Mouse (Mus musculus): ENCODE data around the gene Kif19a. TPM values are rescaled to one million over a fixed set of nuclear protein-coding genes. Genes with fewer than 3 reads are reported as not detected.

Gene Kif19a
- polyA plus RNA-seq, 1 experiment from 2014 or later = 1.4 TPM

GRCm38 (mm10) chr11:114747564-114748138, 17.5 kb upstream of the Kif19a start:
- H3K9me3 ChIP-seq (ENCODE audit: control insufficient read depth, low read length) = no peaks in the 10 kb centered on the region
- H3K27me3 ChIP-seq (ENCODE audit: control insufficient read depth, insufficient read depth, low read length) = no peaks in the 10 kb centered on the region
- no peak overlapping the region for H3K9ac ChIP-seq
- no peak overlapping the region for H3K4me3 ChIP-seq (replicated peaks; ENCODE audit: low read length)
- no peak for DNase-seq (ENCODE audit: low spot score)
- no peaks in the 10 kb centered on the region for H3K4me1 ChIP-seq (replicated peaks; ENCODE audit: control insufficient read depth, insufficient read depth, low read length)
- WGBS = 83% methylated on average over 12 of the region's 12 CpGs
- no peak for ATAC-seq (ENCODE audit: low FRiP score)
- H3K27ac ChIP-seq = no peak overlapping the region
- H3K4me2 ChIP-seq (replicated peaks) = no peak overlapping the region
- H3K36me3 ChIP-seq (replicated peaks; ENCODE audit: control insufficient read depth, insufficient read depth) = no peaks in the 10 kb centered on the region

- Histone ChIP-seq H3K4me1 (replicated peaks; ENCODE audit: control insufficient read depth, insufficient read depth, low read length) (0 out of 2 replicates have a peak, but pooled peaks cover 3% of the 10 kb centered on the region), H3K9ac (no peak overlapping the region), H3K36me3 (replicated peaks; ENCODE audit: control insufficient read depth, insufficient read depth) (no peaks in the 10 kb centered on the region), H3K27ac (no peak overlapping the region), H3K9me3 (ENCODE audit: control insufficient read depth, low read length) (no peaks in the 10 kb centered on the region), H3K27me3 (ENCODE audit: control insufficient read depth, insufficient read depth, low read length) (peaks cover 16% of the 10 kb centered on the region), H3K4me2 (replicated peaks) (no peak overlapping the region), H3K4me3 (replicated peaks; ENCODE audit: low read length) (no peak overlapping the region)
- 41% methylated on average over 6 of the region's 6 CpGs for WGBS
- ATAC-seq (ENCODE audit: low FRiP score) (peak; percentile 34; the same call in 1 of the 2 replicates), DNase-seq (ENCODE audit: low spot score) (no peak)
Measured at GRCm38 (mm10) chr11:114769911-114770310, 4.7 kb downstream of the Kif19a start.

GRCm38 (mm10) chr11:114771896-114772295, 6.7 kb downstream of the Kif19a start:
- no peak for DNase-seq (ENCODE audit: low spot score)
- H3K4me1 ChIP-seq (replicated peaks; ENCODE audit: control insufficient read depth, insufficient read depth, low read length) = 0 out of 2 replicates have a peak, but pooled peaks cover 3% of the 10 kb centered on the region
- WGBS = 83% methylated on average over 2 of the region's 2 CpGs
- no peak overlapping the region for H3K4me2 ChIP-seq (replicated peaks)
- no peak overlapping the region for H3K4me3 ChIP-seq (replicated peaks; ENCODE audit: low read length)
- no peaks in the 10 kb centered on the region for H3K36me3 ChIP-seq (replicated peaks; ENCODE audit: control insufficient read depth, insufficient read depth)
- no peak for ATAC-seq (ENCODE audit: low FRiP score)
- peaks cover under 1% of the 10 kb centered on the region; the same call in 1 of the 2 replicates for H3K27me3 ChIP-seq (ENCODE audit: control insufficient read depth, insufficient read depth, low read length)
- H3K27ac ChIP-seq = no peak overlapping the region
- H3K9me3 ChIP-seq (ENCODE audit: control insufficient read depth, low read length) = no peaks in the 10 kb centered on the region
- no peak overlapping the region for H3K9ac ChIP-seq

- Histone ChIP-seq H3K4me1 (replicated peaks; ENCODE audit: control insufficient read depth, insufficient read depth, low read length) (peaks cover 4% of the 10 kb centered on the region; the same call in 1 of the 2 replicates), H3K27ac (no peak overlapping the region), H3K27me3 (ENCODE audit: control insufficient read depth, insufficient read depth, low read length) (0 out of 2 replicates have a peak, but pooled peaks cover 4% of the 10 kb centered on the region), H3K9me3 (ENCODE audit: control insufficient read depth, low read length) (no peaks in the 10 kb centered on the region), H3K4me2 (replicated peaks) (no peak overlapping the region), H3K4me3 (replicated peaks; ENCODE audit: low read length) (no peak overlapping the region), H3K36me3 (replicated peaks; ENCODE audit: control insufficient read depth, insufficient read depth) (no peaks in the 10 kb centered on the region), H3K9ac (no peak overlapping the region)
- DNase-seq (ENCODE audit: low spot score) = no peak
- 45% methylated on average over 9 of the region's 9 CpGs for WGBS
- no peak for ATAC-seq (ENCODE audit: low FRiP score)
Measured at GRCm38 (mm10) chr11:114780076-114780475, 14.9 kb downstream of the Kif19a start.

- Histone ChIP-seq H3K36me3 (replicated peaks; ENCODE audit: control insufficient read depth, insufficient read depth) (no peaks in the 10 kb centered on the region), H3K9ac (peak overlapping the region; percentile 48), H3K27me3 (ENCODE audit: control insufficient read depth, insufficient read depth, low read length) (peaks cover 34% of the 10 kb centered on the region), H3K27ac (no peak overlapping the region), H3K4me2 (replicated peaks) (peak overlapping the region; percentile 59), H3K4me3 (replicated peaks; ENCODE audit: low read length) (peak overlapping the region; percentile 25), H3K4me1 (replicated peaks; ENCODE audit: control insufficient read depth, insufficient read depth, low read length) (no peaks in the 10 kb centered on the region; the same call in none of the 2 replicates), H3K9me3 (ENCODE audit: control insufficient read depth, low read length) (no peaks in the 10 kb centered on the region)
- no peak for ATAC-seq (ENCODE audit: low FRiP score)
- 59% methylated on average over 10 of the region's 10 CpGs for WGBS
- no peak for DNase-seq (ENCODE audit: low spot score)
Measured at GRCm38 (mm10) chr11:114785892-114786291, 20.7 kb downstream of the Kif19a start.

GRCm38 (mm10) chr11:114786326-114786725, 21.1 kb downstream of the Kif19a start:
- peak overlapping the region; percentile 25 for H3K4me3 ChIP-seq (replicated peaks; ENCODE audit: low read length)
- H3K36me3 ChIP-seq (replicated peaks; ENCODE audit: control insufficient read depth, insufficient read depth) = no peaks in the 10 kb centered on the region
- H3K4me1 ChIP-seq (replicated peaks; ENCODE audit: control insufficient read depth, insufficient read depth, low read length) = peaks cover 4% of the 10 kb centered on the region
- peaks cover 37% of the 10 kb centered on the region for H3K27me3 ChIP-seq (ENCODE audit: control insufficient read depth, insufficient read depth, low read length)
- DNase-seq (ENCODE audit: low spot score) (peak; percentile 44), ATAC-seq (ENCODE audit: low FRiP score) (peak; percentile 64)
- H3K27ac ChIP-seq = 0 out of 2 replicates have a peak overlapping the region, but pooled peaks have one; percentile 21
- H3K9me3 ChIP-seq (ENCODE audit: control insufficient read depth, low read length) = no peaks in the 10 kb centered on the region
- WGBS = 2% methylated on average over 41 of the region's 43 CpGs
- H3K9ac ChIP-seq = peak overlapping the region; percentile 48
- peak overlapping the region; percentile 59 for H3K4me2 ChIP-seq (replicated peaks)

- no peak for ATAC-seq (ENCODE audit: low FRiP score)
- Histone ChIP-seq H3K27me3 (ENCODE audit: control insufficient read depth, insufficient read depth, low read length) (peaks cover 37% of the 10 kb centered on the region), H3K9me3 (ENCODE audit: control insufficient read depth, low read length) (no peaks in the 10 kb centered on the region), H3K4me2 (replicated peaks) (no peak overlapping the region), H3K27ac (no peak overlapping the region), H3K4me3 (replicated peaks; ENCODE audit: low read length) (no peak overlapping the region), H3K4me1 (replicated peaks; ENCODE audit: control insufficient read depth, insufficient read depth, low read length) (peaks cover 13% of the 10 kb centered on the region), H3K9ac (no peak overlapping the region), H3K36me3 (replicated peaks; ENCODE audit: control insufficient read depth, insufficient read depth) (no peaks in the 10 kb centered on the region)
- no peak for DNase-seq (ENCODE audit: low spot score)
- WGBS = 80% methylated on average over 3 of the region's 3 CpGs
Measured at GRCm38 (mm10) chr11:114787611-114788010, 22.4 kb downstream of the Kif19a start.

GRCm38 (mm10) chr11:114789061-114789714, 24.0 kb downstream of the Kif19a start:
- Histone ChIP-seq H3K4me3 (replicated peaks; ENCODE audit: low read length) (0 out of 2 replicates have a peak overlapping the region, but pooled peaks have one; percentile 11), H3K4me2 (replicated peaks) (peak overlapping the region; percentile 48), H3K27ac (no peak overlapping the region), H3K36me3 (replicated peaks; ENCODE audit: control insufficient read depth, insufficient read depth) (no peaks in the 10 kb centered on the region), H3K9ac (peak overlapping the region; percentile 12; the same call in 1 of the 2 replicates), H3K9me3 (ENCODE audit: control insufficient read depth, low read length) (no peaks in the 10 kb centered on the region), H3K27me3 (ENCODE audit: control insufficient read depth, insufficient read depth, low read length) (peaks cover 37% of the 10 kb centered on the region), H3K4me1 (replicated peaks; ENCODE audit: control insufficient read depth, insufficient read depth, low read length) (peaks cover 27% of the 10 kb centered on the region)
- ATAC-seq (ENCODE audit: low FRiP score) = peak; percentile 38; the same call in 1 of the 2 replicates
- WGBS = 11% methylated on average over 30 of the region's 30 CpGs
- peak; percentile 90 for DNase-seq (ENCODE audit: low spot score)

GRCm38 (mm10) chr11:114789716-114790115, 24.5 kb downstream of the Kif19a start:
- no peak for ATAC-seq (ENCODE audit: low FRiP score)
- Histone ChIP-seq H3K4me2 (replicated peaks) (no peak overlapping the region), H3K36me3 (replicated peaks; ENCODE audit: control insufficient read depth, insufficient read depth) (no peaks in the 10 kb centered on the region), H3K9me3 (ENCODE audit: control insufficient read depth, low read length) (no peaks in the 10 kb centered on the region), H3K9ac (no peak overlapping the region), H3K4me1 (replicated peaks; ENCODE audit: control insufficient read depth, insufficient read depth, low read length) (peaks cover 29% of the 10 kb centered on the region), H3K4me3 (replicated peaks; ENCODE audit: low read length) (no peak overlapping the region), H3K27me3 (ENCODE audit: control insufficient read depth, insufficient read depth, low read length) (peaks cover 37% of the 10 kb centered on the region), H3K27ac (no peak overlapping the region)
- no peak for DNase-seq (ENCODE audit: low spot score)
- 50% methylated on average over 9 of the region's 9 CpGs for WGBS

All from hindbrain, embryonic 14.5 days (tissue).